Mouse (Mus musculus) forebrain, embryonic 10.5 days (tissue): Measurements from ENCODE around the gene Zeb2. TPM values are rescaled to one million over a fixed set of nuclear protein-coding genes. Genes with fewer than 3 reads are reported as not detected.
"Not testable (repeated sequence)": the region's sequence is repeated elsewhere in the genome, so short reads cannot be mapped to it uniquely, and the experiment has no call there.

Experiments
- DNase-seq: peaks from one replicate; pipeline ENCODE4 v3.0.0-alpha.2; 2017; ENCODE audit warnings: low spot score; ENCODE audit errors: extremely low spot score
- H3K27ac ChIP-seq: fragments of 300-500 bp; sonication (generic); 2 replicates; pipeline ENCODE4 v1.5.1; 2016; ENCODE audit warnings: mild to moderate bottlenecking
- H3K27me3 ChIP-seq: fragments of 300-500 bp; sonication (generic); 2 replicates; pipeline ENCODE4 v1.6.1; 2016; ENCODE audit warnings: mild to moderate bottlenecking; ENCODE audit not compliant: poor library complexity, severe bottlenecking
- H3K36me3 ChIP-seq: fragments of 300-500 bp; sonication (generic); replicated peaks from 2 replicates; pipeline ENCODE4 v1.6.1; 2016; ENCODE audit warnings: mild to moderate bottlenecking, moderate library complexity
- H3K4me1 ChIP-seq: fragments of 300-500 bp; sonication (generic); 2 replicates; pipeline ENCODE4 v1.6.1; 2016
- H3K4me3 ChIP-seq: fragments of 300-500 bp; sonication (generic); 2 replicates; pipeline ENCODE4 v1.5.1; 2016; ENCODE audit warnings: mild to moderate bottlenecking, moderate library complexity
- H3K9me3 ChIP-seq: fragments of 300-500 bp; sonication (generic); 2 replicates; pipeline ENCODE4 v1.6.1; 2016; ENCODE audit warnings: mild to moderate bottlenecking, moderate library complexity
- WGBS: fragments of 180-500 bp; shearing (Covaris S2); methylation state at CpG from one replicate; pipeline ENCODE4 v1.1.7; 2016; 5-methylcytosine and 5-hydroxymethylcytosine counted together
- polyA plus RNA-seq: library from polyadenylated mRNA; unstranded; fragments of >200 nt; fragmentation: Nextera tagmentation; extraction: Ambion mirVana; gene quantifications from 2 replicates; pipeline ENCODE4 v1.2.1, GENCODE M21; 2016

Gene Zeb2
- polyA plus RNA-seq, 1 experiment from 2014 or later, result 30.2 TPM

GRCm38 (mm10) chr2:45123490-45123889 lies 6.3 kb upstream of the Zeb2 start:
- DNase-seq, result no peak
- WGBS, result 71% methylated on average over 5 of the region's 5 CpGs
- H3K9me3 ChIP-seq, result no peaks in the 10 kb centered on the region
- 0 out of 2 replicates have a peak, but pooled peaks cover 2% of the 10 kb centered on the region for H3K4me1 ChIP-seq
- no peak overlapping the region for H3K4me3 ChIP-seq
- no peaks in the 10 kb centered on the region for H3K36me3 ChIP-seq
- H3K27me3 ChIP-seq, result no peaks in the 10 kb centered on the region
- no peak overlapping the region for H3K27ac ChIP-seq

DNA sequence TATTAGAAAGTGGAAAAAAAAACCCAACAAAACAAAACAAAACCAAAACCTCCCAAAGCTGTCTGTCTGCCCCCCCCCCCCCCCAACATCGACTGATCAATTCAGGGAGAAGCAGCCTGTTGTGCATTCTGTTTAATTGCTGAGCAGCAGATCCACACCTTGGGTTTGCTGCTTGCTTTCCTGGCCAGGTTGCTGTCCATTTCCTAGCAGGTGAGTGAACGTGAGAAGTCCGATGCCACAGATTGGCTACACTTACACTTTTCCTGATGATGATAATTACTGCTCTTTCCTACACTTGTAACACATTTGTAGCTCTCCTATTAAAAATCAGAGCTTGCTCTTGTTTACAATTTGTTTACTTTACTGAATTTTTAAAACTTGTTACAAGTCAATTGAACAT lies 926 bp upstream of the Zeb2 start:
- H3K27me3 ChIP-seq, result no peaks in the 10 kb centered on the region
- H3K36me3 ChIP-seq, result no peaks in the 10 kb centered on the region
- DNase-seq, result no peak
- no peak overlapping the region for H3K27ac ChIP-seq
- H3K9me3 ChIP-seq, result no peaks in the 10 kb centered on the region
- H3K4me3 ChIP-seq, result no peak overlapping the region
- H3K4me1 ChIP-seq, result peaks cover 49% of the 10 kb centered on the region
- 29% methylated on average over 3 of the region's 3 CpGs for WGBS

- peak overlapping the region; percentile 95 for H3K27ac ChIP-seq
- WGBS, result 10% methylated on average over 7 of the region's 7 CpGs
- H3K36me3 ChIP-seq, result no peaks in the 10 kb centered on the region
- no peak for DNase-seq
- H3K4me1 ChIP-seq, result peaks cover 52% of the 10 kb centered on the region
- no peaks in the 10 kb centered on the region for H3K27me3 ChIP-seq
- no peaks in the 10 kb centered on the region for H3K9me3 ChIP-seq
- peak overlapping the region; percentile 72 for H3K4me3 ChIP-seq
Observed at GRCm38 (mm10) chr2:45117592-45117991, 397 bp upstream of the Zeb2 start.

GRCm38 (mm10) chr2:45116531-45117024 lies 617 bp downstream of the Zeb2 start:
- 0% methylated on average over 25 of the region's 25 CpGs for WGBS
- no peaks in the 10 kb centered on the region for H3K27me3 ChIP-seq
- H3K36me3 ChIP-seq, result no peaks in the 10 kb centered on the region
- H3K9me3 ChIP-seq, result no peaks in the 10 kb centered on the region
- peak; percentile 59 for DNase-seq
- peak overlapping the region; percentile 72 for H3K4me3 ChIP-seq
- H3K4me1 ChIP-seq, result peaks cover 63% of the 10 kb centered on the region
- peak overlapping the region; percentile 95 for H3K27ac ChIP-seq

- peak overlapping the region; percentile 72 for H3K4me3 ChIP-seq
- DNase-seq, result peak; percentile 61
- peak overlapping the region; percentile 95 for H3K27ac ChIP-seq
- no peaks in the 10 kb centered on the region for H3K36me3 ChIP-seq
- H3K27me3 ChIP-seq, result no peaks in the 10 kb centered on the region
- WGBS, result 0% methylated on average over 23 of the region's 23 CpGs
- no peaks in the 10 kb centered on the region for H3K9me3 ChIP-seq
- H3K4me1 ChIP-seq, result peaks cover 69% of the 10 kb centered on the region
Observed at GRCm38 (mm10) chr2:45115720-45116495, 1.3 kb downstream of the Zeb2 start.

DNA sequence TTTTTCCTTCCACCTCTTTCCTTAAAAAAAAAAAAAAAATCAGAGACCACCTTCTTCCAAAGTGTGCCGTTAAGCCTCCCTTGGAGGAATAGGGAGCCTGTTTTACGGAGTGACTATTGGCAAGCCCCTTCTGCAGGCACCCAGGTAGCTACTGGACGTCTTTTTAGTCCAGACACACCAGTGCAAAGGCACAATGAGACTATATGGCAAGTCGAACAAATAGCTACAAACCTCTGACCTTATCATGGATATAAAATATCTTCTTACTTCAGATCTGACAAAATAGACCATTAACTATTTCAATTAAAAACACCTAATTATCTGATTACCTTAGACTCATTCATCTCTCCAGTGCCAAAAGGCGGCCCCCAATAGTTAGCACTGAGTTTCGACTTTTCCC lies 2.0 kb downstream of the Zeb2 start:
- Histone ChIP-seq H3K27ac (peak overlapping the region; percentile 95), H3K4me1 (peaks cover 69% of the 10 kb centered on the region), H3K27me3 (no peaks in the 10 kb centered on the region), H3K4me3 (peak overlapping the region; percentile 72), H3K36me3 (no peaks in the 10 kb centered on the region), H3K9me3 (no peaks in the 10 kb centered on the region)
- 2% methylated on average over 6 of the region's 6 CpGs for WGBS
- DNase-seq, result no peak

DNA sequence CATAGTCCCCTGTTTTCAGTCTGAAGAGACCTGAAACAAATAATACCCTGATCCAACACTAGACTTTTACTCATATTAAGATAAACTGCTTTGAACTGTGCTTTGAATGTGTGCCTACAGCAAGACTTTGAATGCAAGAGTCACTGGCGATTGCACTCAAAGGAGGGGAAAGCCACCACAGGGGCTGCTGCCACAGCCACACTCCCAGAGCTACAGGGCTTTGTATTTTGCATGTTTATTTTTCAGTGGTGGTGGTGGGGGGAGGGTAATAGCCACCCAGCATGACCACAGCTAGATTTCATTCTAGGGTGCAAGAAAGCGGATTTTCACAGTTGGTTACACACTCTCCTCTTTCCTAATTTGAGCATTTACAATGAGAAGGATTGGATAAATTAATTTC lies 2.6 kb downstream of the Zeb2 start:
- 3% methylated on average over 2 of the region's 2 CpGs for WGBS
- no peaks in the 10 kb centered on the region for H3K27me3 ChIP-seq
- H3K9me3 ChIP-seq, result no peaks in the 10 kb centered on the region
- DNase-seq, result no peak
- peaks cover 69% of the 10 kb centered on the region for H3K4me1 ChIP-seq
- H3K27ac ChIP-seq, result peak overlapping the region; percentile 66; the same call in 1 of the 2 replicates
- H3K4me3 ChIP-seq, result peak overlapping the region; percentile 72; the same call in 1 of the 2 replicates
- no peaks in the 10 kb centered on the region for H3K36me3 ChIP-seq

GRCm38 (mm10) chr2:45113912-45114311 lies 3.3 kb downstream of the Zeb2 start:
- 11% methylated on average over 3 of the region's 3 CpGs for WGBS
- Histone ChIP-seq H3K27ac (peak overlapping the region; percentile 100; the same call in 1 of the 2 replicates), H3K36me3 (no peaks in the 10 kb centered on the region), H3K9me3 (no peaks in the 10 kb centered on the region), H3K4me1 (peaks cover 69% of the 10 kb centered on the region), H3K4me3 (peak overlapping the region; percentile 99; the same call in 1 of the 2 replicates), H3K27me3 (no peaks in the 10 kb centered on the region)
- no peak for DNase-seq

GRCm38 (mm10) chr2:45112891-45113683 lies 4.1 kb downstream of the Zeb2 start:
- peaks cover 75% of the 10 kb centered on the region for H3K4me1 ChIP-seq
- no peaks in the 10 kb centered on the region for H3K36me3 ChIP-seq
- H3K4me3 ChIP-seq, result peak overlapping the region; percentile 99
- no peaks in the 10 kb centered on the region for H3K9me3 ChIP-seq
- WGBS, result under 1% methylated on average over 23 of the region's 25 CpGs
- H3K27ac ChIP-seq, result peak overlapping the region; percentile 100
- no peaks in the 10 kb centered on the region for H3K27me3 ChIP-seq
- DNase-seq, result peak; percentile 64

- DNase-seq, result no peak
- WGBS, result 3% methylated on average over 9 of the region's 9 CpGs
- peaks cover 75% of the 10 kb centered on the region for H3K4me1 ChIP-seq
Observed at GRCm38 (mm10) chr2:45112021-45112747, 5.0 kb downstream of the Zeb2 start.

GRCm38 (mm10) chr2:45111571-45111970 lies 5.6 kb downstream of the Zeb2 start:
- not testable (repeated sequence) for H3K27me3 ChIP-seq, DNase-seq, H3K9me3 ChIP-seq, H3K36me3 ChIP-seq
- H3K27ac ChIP-seq, result peak overlapping the region; percentile 100
- peak overlapping the region; percentile 99 for H3K4me3 ChIP-seq
- H3K4me1 ChIP-seq, result peaks cover 77% of the 10 kb centered on the region
- under 1% methylated on average over 3 of the region's 3 CpGs for WGBS

More at GRCm38 (mm10) chr2:45112021-45112747, 5.0 kb downstream of the Zeb2 start:
- Histone ChIP-seq H3K36me3 (no peaks in the 10 kb centered on the region), H3K27ac (peak overlapping the region; percentile 100), H3K4me3 (peak overlapping the region; percentile 99), H3K9me3 (no peaks in the 10 kb centered on the region), H3K27me3 (peaks cover 3% of the 10 kb centered on the region; the same call in 1 of the 2 replicates)

DNA sequence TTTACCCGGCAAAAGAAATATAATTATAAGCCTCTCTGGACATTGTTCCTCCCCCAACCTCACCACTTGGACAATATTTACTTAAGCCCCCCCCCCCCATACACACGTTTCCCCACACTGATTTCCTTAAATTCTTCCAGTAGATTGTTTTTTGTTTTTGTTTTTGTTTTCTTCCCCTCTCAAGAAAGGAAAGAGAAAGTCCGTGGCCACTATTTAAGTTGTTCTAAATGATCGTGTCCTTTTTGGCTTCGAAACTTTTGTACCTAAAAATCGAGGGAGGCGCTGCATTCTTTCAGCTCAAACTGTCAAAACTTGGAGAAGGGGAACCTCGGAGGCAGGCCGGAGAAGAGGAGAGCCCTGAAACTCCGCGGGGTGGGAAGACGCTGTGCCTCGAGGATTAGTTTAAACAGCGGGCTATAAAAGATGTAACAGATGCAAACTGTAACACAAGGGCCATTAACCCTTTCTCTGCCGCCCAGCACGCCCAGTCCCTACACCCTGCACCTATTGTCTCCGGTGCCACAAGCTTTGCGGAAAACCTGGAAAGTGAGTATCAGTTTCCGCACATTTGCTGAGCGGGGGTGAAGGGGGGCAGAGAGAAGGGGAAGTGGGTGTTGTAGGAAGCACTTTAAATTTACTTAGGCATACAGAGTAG lies 6.3 kb downstream of the Zeb2 start:
- WGBS, result under 1% methylated on average over 20 of the region's 20 CpGs
- Histone ChIP-seq H3K27me3 (peaks cover 3% of the 10 kb centered on the region; the same call in 1 of the 2 replicates), H3K4me1 (peaks cover 77% of the 10 kb centered on the region), H3K9me3 (no peaks in the 10 kb centered on the region), H3K36me3 (no peaks in the 10 kb centered on the region), H3K27ac (peak overlapping the region; percentile 100), H3K4me3 (peak overlapping the region; percentile 99)
- DNase-seq, result peak; percentile 66
